Mouse (Mus musculus) intestine, embryonic 16.5 days (tissue): Measurements from ENCODE around the gene Ptx4. TPM values are rescaled to one million over a fixed set of nuclear protein-coding genes. Genes with fewer than 3 reads are reported as not detected.

ENCODE experiments used
- ATAC-seq: fragments of 200-750 bp; cut with Nextera tagmentation; 2 replicates; pipeline ENCODE4 v1.8.0; 2017; ENCODE audit warnings: moderate TSS enrichment, moderate library complexity
- H3K27ac ChIP-seq: fragments of 300-500 bp; sonication (generic); 2 replicates; pipeline ENCODE4 v1.5.1; 2014; ENCODE audit warnings: mild to moderate bottlenecking, low read length
- H3K27me3 ChIP-seq: fragments of 300-500 bp; sonication (generic); replicated peaks from 2 replicates; pipeline ENCODE4 v1.6.1; 2014; ENCODE audit warnings: low read length, control low read depth, mixed read lengths; ENCODE audit not compliant: control insufficient read depth, insufficient read depth
- H3K36me3 ChIP-seq: fragments of 300-500 bp; sonication (generic); 2 replicates; pipeline ENCODE4 v1.6.1; 2014; ENCODE audit warnings: low read length, control low read depth; ENCODE audit not compliant: control insufficient read depth, insufficient read depth
- H3K4me1 ChIP-seq: fragments of 300-500 bp; sonication (generic); 2 replicates; pipeline ENCODE4 v1.6.1; 2014; ENCODE audit warnings: low read length, control low read depth, mixed read lengths; ENCODE audit not compliant: control insufficient read depth, insufficient read depth
- H3K4me2 ChIP-seq: fragments of 300-500 bp; sonication (generic); 2 replicates; pipeline ENCODE4 v1.6.1; 2014; ENCODE audit warnings: low read depth, low read length, control low read depth
- H3K4me3 ChIP-seq: fragments of 300-500 bp; sonication (generic); 2 replicates; pipeline ENCODE4 v1.5.1; 2014; ENCODE audit warnings: mild to moderate bottlenecking, low read length
- H3K9ac ChIP-seq: fragments of 300-500 bp; sonication (generic); 2 replicates; pipeline ENCODE4 v1.6.1; 2014; ENCODE audit warnings: low read depth, low read length
- H3K9me3 ChIP-seq: fragments of 300-500 bp; sonication (generic); 2 replicates; pipeline ENCODE4 v1.6.1; 2016; ENCODE audit warnings: low read length, control low read depth; ENCODE audit not compliant: control insufficient read depth
- WGBS: fragments of 180-500 bp; shearing (Covaris S2); extraction: QIAGEN DNeasy Blood & Tissue Kit; methylation state at CpG from one replicate; pipeline ENCODE4 v1.1.7; 2014; 5-methylcytosine and 5-hydroxymethylcytosine counted together
- polyA plus RNA-seq: library from polyadenylated mRNA; unstranded; fragments of >200 nt; fragmentation: Nextera tagmentation; extraction: Ambion mirVana; gene quantifications from 2 replicates; pipeline ENCODE4 v1.2.1, GENCODE M21; 2015

Gene Ptx4
- polyA plus RNA-seq, 1 experiment from 2014 or later, result 0.20 TPM

DNA sequence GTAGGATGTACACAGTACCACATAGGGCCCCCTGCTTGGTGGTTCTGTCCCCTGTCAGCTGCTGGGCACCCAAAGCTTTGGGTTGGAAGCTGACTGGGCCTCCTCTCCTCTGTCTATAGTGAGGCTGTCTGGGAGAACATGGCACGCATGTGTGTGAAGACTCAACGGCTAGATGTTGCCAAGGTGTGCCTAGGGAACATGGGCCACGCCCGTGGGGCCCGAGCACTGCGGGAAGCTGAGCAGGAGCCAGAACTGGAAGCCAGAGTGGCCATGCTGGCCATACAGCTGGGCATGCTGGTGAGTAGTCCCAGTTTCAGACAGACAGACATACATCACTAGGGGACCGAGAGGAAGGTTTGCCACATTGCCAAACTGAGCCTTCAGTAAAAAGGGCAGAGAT, 33.8 kb upstream of the Ptx4 start:
- 85% methylated on average over 7 of the region's 7 CpGs for WGBS
- no peaks in the 10 kb centered on the region for H3K9me3 ChIP-seq
- peaks cover 24% of the 10 kb centered on the region for H3K4me1 ChIP-seq
- no peaks in the 10 kb centered on the region for H3K27me3 ChIP-seq
- H3K36me3 ChIP-seq, result no peaks in the 10 kb centered on the region
- ATAC-seq, result no peak
- H3K9ac ChIP-seq, result no peak overlapping the region
- H3K4me3 ChIP-seq, result no peak overlapping the region
- no peak overlapping the region for H3K27ac ChIP-seq
- H3K4me2 ChIP-seq, result no peak overlapping the region

DNA sequence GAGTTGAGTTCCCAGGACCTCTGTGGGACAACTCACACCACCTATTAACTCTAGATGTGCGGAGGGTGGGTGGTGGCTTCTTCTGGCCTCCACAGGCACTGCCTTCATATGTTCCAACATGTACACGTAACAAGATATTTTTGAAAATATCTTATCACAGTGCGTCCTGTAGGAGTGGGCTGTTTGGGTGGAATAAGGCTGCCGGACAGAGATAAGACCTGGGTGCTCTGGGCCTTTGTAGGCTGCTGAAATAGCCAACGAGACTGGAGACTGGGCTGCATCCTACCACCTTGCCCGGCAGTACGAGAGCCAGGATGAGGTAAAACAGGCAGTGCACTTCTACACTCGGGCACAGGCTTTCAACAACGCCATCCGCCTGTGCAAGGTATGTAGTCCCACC, 31.4 kb upstream of the Ptx4 start:
- no peaks in the 10 kb centered on the region for H3K9me3 ChIP-seq
- H3K27me3 ChIP-seq, result no peaks in the 10 kb centered on the region
- H3K27ac ChIP-seq, result no peak overlapping the region
- peaks cover 5% of the 10 kb centered on the region for H3K4me1 ChIP-seq
- H3K4me2 ChIP-seq, result no peak overlapping the region
- WGBS, result 89% methylated on average over 10 of the region's 10 CpGs
- peak; percentile 70 for ATAC-seq
- H3K36me3 ChIP-seq, result no peaks in the 10 kb centered on the region
- no peak overlapping the region for H3K9ac ChIP-seq
- no peak overlapping the region for H3K4me3 ChIP-seq

DNA sequence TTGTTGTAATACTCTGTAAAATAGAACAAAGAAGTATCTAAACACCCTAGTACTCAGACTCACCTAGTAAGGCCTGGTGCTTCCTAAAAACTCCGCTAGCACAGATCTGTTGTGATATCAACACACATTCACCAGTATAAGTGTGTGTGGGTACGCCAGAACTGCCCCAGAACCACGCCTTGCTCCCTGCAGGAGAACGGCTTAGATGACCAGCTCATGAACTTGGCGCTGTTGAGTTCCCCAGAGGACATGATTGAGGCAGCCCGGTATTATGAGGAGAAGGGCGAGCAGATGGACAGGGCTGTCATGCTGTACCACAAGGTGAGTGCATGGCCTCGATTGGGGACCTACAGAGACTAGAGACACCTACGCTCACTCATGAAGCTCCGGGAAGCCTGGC, 30.1 kb upstream of the Ptx4 start:
- no peak overlapping the region for H3K4me2 ChIP-seq
- H3K4me1 ChIP-seq, result no peaks in the 10 kb centered on the region
- no peak for ATAC-seq
- H3K27me3 ChIP-seq, result no peaks in the 10 kb centered on the region
- no peak overlapping the region for H3K27ac ChIP-seq
- H3K9me3 ChIP-seq, result no peaks in the 10 kb centered on the region
- H3K9ac ChIP-seq, result no peak overlapping the region
- 93% methylated on average over 10 of the region's 10 CpGs for WGBS
- H3K36me3 ChIP-seq, result no peaks in the 10 kb centered on the region
- H3K4me3 ChIP-seq, result no peak overlapping the region

DNA sequence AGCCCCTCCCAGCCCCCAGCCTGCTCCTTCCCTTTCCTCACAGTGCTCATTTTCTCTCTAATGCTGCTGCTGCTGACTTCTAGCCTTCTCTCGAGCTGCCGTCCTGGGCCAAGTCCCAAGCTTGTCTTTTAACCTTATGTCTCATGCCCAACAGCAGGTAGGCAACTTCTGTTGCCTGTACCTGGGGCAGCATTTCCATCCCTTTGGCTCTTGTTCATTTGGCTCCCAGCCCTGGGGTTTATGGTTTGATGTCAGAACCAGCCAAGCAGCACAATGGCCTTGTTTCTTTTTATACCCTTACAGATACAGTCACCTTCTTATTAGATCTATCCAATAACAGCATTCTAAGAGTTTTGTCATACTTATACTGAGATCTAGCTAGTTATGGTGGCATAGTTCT, 24.3 kb upstream of the Ptx4 start:
- Histone ChIP-seq H3K4me1 (no peaks in the 10 kb centered on the region), H3K4me3 (no peak overlapping the region), H3K36me3 (peaks cover 4% of the 10 kb centered on the region; the same call in 1 of the 2 replicates), H3K27ac (no peak overlapping the region), H3K27me3 (no peaks in the 10 kb centered on the region), H3K9me3 (no peaks in the 10 kb centered on the region), H3K9ac (no peak overlapping the region), H3K4me2 (no peak overlapping the region)
- 85% methylated on average over 2 of the region's 2 CpGs for WGBS
- ATAC-seq, result no peak

DNA sequence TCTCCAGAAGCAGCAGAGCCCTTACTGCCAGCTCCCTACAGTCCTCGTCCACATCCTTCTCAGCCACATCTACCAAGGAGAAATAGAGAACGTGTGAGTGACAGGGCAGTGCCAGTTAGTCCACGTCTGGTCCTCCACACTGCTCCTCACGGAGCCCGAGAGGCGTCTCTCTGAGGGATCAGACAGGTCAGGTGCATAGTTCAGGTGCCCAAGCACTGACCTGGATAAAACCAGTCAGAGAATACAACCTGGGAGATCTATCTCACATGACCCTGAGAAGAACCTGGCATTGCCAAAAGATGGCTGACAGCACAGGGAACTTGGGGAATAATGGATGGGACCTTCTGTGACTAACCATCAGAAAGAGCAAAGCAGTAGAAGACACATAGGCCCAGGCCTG, 20.5 kb upstream of the Ptx4 start:
- WGBS, result 90% methylated on average over 6 of the region's 6 CpGs
- Histone ChIP-seq H3K9ac (no peak overlapping the region), H3K9me3 (no peaks in the 10 kb centered on the region), H3K27me3 (no peaks in the 10 kb centered on the region), H3K4me1 (no peaks in the 10 kb centered on the region), H3K4me3 (no peak overlapping the region), H3K36me3 (peaks cover 10% of the 10 kb centered on the region), H3K27ac (no peak overlapping the region), H3K4me2 (no peak overlapping the region)
- ATAC-seq, result no peak

DNA sequence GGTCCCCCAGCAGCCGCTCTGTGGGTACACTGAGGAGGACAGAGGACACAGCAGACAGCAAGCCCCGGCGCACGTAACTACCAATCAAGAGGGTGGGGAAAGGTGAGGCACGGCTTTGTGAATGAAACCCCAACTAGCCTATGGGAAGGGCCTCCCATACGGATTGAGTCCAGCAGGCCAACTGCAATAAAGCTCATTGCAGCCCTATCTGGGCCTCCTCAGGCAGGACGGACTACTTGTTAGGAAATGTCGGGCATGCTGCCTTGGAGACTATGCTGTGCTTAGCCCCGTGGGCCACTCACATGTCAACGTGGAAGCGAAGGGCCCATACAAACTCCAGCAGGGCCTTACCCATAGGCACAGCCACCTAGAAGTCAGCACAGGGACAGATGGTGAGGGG, 19.2 kb upstream of the Ptx4 start:
- ATAC-seq, result peak; percentile 50; the same call in 1 of the 2 replicates
- H3K36me3 ChIP-seq, result peaks cover 14% of the 10 kb centered on the region
- no peak overlapping the region for H3K27ac ChIP-seq
- no peak overlapping the region for H3K4me3 ChIP-seq
- no peak overlapping the region for H3K4me2 ChIP-seq
- H3K9ac ChIP-seq, result no peak overlapping the region
- no peaks in the 10 kb centered on the region for H3K9me3 ChIP-seq
- 92% methylated on average over 11 of the region's 11 CpGs for WGBS
- H3K4me1 ChIP-seq, result no peaks in the 10 kb centered on the region
- no peaks in the 10 kb centered on the region for H3K27me3 ChIP-seq

DNA sequence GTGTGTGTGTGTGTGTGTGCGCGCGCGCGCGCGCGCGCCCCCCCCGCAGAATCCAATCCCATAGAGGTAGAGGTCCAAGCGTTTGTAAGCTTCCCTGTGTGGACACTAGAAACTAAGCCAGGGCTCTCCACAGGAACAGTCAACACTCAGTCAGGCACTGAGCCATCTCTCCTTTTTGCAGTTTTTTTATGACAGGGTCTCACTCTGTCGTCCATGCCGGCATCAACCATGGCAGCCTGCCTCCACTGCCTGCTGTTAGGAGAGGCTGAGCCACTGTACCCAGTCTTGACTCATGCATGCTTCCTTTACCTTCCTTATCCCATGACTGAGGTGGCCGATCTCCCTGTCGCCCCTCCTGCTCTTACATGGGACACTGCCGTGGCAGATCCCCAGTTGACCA, 12.8 kb upstream of the Ptx4 start:
- no peak overlapping the region for H3K4me2 ChIP-seq
- H3K9ac ChIP-seq, result no peak overlapping the region
- no peaks in the 10 kb centered on the region for H3K9me3 ChIP-seq
- WGBS, result 89% methylated on average over 12 of the region's 16 CpGs
- no peaks in the 10 kb centered on the region for H3K27me3 ChIP-seq
- no peak overlapping the region for H3K4me3 ChIP-seq
- no peak for ATAC-seq
- H3K27ac ChIP-seq, result no peak overlapping the region
- no peaks in the 10 kb centered on the region for H3K4me1 ChIP-seq
- peaks cover 11% of the 10 kb centered on the region for H3K36me3 ChIP-seq

DNA sequence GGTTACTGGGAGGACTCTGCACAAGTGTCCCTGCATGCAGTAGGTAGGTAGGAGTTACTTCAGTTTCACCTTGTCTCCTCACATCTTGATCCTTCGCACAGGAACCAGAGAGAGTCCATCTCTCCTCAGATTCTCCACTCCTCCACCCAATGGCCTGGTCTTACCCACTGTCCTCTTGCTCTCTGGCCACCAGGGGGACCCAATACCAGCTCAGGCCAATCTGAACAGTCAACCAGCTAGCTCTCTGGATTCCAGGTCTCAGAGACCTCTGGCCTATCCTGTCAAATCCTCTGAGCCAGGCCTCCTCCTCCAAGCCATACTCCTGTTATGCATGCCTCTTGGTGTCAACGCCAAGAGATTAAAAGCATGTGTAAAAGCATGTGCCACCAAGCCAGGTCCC, 11.0 kb upstream of the Ptx4 start:
- Histone ChIP-seq H3K9me3 (no peaks in the 10 kb centered on the region), H3K9ac (no peak overlapping the region), H3K4me1 (peaks cover 1% of the 10 kb centered on the region), H3K4me2 (no peak overlapping the region), H3K27me3 (no peaks in the 10 kb centered on the region), H3K4me3 (no peak overlapping the region), H3K27ac (no peak overlapping the region), H3K36me3 (peaks cover 11% of the 10 kb centered on the region)
- ATAC-seq, result peak; percentile 62
- WGBS, result 85% methylated on average over 2 of the region's 2 CpGs

DNA sequence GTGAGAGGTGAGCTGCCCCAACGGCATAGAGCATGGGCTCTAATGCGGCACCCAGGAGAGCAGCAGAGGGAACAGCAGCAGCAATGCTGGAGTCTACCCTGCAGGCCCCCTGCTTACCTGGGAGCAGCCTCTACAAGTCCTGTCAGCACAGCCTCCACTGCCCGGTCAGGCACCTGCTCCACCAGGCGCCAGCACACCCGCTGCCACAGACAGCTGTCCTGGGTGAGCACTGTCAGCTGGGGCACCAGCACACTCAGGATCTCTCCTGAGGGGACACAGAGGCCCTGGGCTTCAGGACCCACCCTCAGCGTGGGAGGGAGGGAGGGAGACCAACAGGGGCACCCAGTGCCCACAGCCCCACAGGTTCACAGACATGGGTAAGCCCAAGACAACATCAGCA, 10.0 kb upstream of the Ptx4 start:
- H3K9ac ChIP-seq, result no peak overlapping the region
- H3K27me3 ChIP-seq, result no peaks in the 10 kb centered on the region
- H3K27ac ChIP-seq, result no peak overlapping the region
- 91% methylated on average over 6 of the region's 6 CpGs for WGBS
- H3K4me1 ChIP-seq, result peaks cover 7% of the 10 kb centered on the region
- no peak overlapping the region for H3K4me2 ChIP-seq
- no peak for ATAC-seq
- H3K4me3 ChIP-seq, result no peak overlapping the region
- peaks cover 11% of the 10 kb centered on the region for H3K36me3 ChIP-seq
- H3K9me3 ChIP-seq, result no peaks in the 10 kb centered on the region

DNA sequence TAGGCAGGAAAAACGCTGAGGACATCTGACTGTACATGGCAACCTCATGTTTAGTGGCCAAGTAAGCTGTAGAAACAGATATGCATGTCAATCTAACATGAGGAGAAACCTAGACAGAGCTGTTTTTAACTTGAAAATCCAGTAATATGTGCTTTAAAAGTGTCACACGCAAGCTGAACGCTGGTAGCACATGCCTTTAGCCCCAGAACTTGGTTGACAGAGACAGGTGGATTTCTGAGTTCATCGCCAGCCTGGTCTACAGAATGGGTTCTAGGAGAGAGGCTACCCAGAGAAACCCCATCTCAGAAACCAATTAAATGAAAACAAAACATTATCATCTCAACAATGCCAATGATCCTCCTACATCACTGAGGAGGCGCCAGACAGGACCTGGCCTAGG, 9.3 kb upstream of the Ptx4 start:
- no peaks in the 10 kb centered on the region for H3K9me3 ChIP-seq
- no peak overlapping the region for H3K4me2 ChIP-seq
- H3K27me3 ChIP-seq, result no peaks in the 10 kb centered on the region
- no peak overlapping the region for H3K9ac ChIP-seq
- peaks cover 6% of the 10 kb centered on the region; the same call in 1 of the 2 replicates for H3K36me3 ChIP-seq
- no peak overlapping the region for H3K27ac ChIP-seq
- ATAC-seq, result no peak
- H3K4me3 ChIP-seq, result no peak overlapping the region
- WGBS, result 91% methylated on average over 5 of the region's 5 CpGs
- H3K4me1 ChIP-seq, result peaks cover 7% of the 10 kb centered on the region
